Mouse (Mus musculus): Measurements from ENCODE around the gene Chst13. TPM values are rescaled to one million over a fixed set of nuclear protein-coding genes. Genes with fewer than 3 reads are reported as not detected.
A peak's percentile ranks its signal among the peaks of the same experiment; 100 is the strongest.

The Chst13 gene
- polyA plus RNA-seq (2011; ENCODE audit: insufficient read depth, insufficient read length, low read depth, missing spikeins), result not detected in 2 replicates

DNA sequence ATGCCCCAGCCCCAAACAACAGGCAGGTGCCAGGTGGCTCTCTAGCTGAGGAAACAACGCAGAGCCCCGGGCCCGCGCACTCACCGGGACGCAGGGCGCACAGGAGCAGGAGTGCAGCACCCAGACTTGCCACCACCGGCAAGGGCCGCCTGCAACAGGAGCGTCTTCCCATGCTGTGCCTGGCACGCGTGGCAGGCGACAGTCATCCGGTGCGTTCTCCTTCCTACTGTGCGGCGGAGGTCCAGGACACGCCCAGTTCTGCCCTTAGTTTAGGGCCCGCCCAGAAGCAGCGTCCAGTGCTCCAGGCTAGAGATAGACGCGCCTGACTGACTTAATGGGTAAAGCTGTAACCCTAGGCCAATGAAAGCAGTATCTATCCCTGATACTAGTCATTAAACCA, at the start of gene Chst13:
Gene Chst13 (minus strand): TSS at position 195 of the 400 bp plus-strand sequence.
- Histone ChIP-seq H3K4me1 (ENCODE audit: control insufficient read depth, insufficient read depth, low read length) (no peaks in the 10 kb centered on the region), H3K27me3 (ENCODE audit: control insufficient read depth, insufficient read depth, low read length, poor library complexity, severe bottlenecking) (no peaks in the 10 kb centered on the region), H3K36me3 (ENCODE audit: control insufficient read depth, insufficient read depth, low read length, poor library complexity, severe bottlenecking) (no peaks in the 10 kb centered on the region), H3K4me3 (ENCODE audit: low read depth, low read length) (peak within 1 kb of the TSS; percentile 47), H3K27ac (ENCODE audit: insufficient read depth, low read length) (no peak within 1 kb of the TSS), H3K9ac (ENCODE audit: low read depth, poor library complexity, severe bottlenecking) (no peak within 1 kb of the TSS), H3K9me3 (replicated peaks; ENCODE audit: control insufficient read depth, insufficient read depth, low read length, poor library complexity, severe bottlenecking) (no peaks in the 10 kb centered on the region)
- no peak for TF ChIP-seq POLR2A (IDR thresholded peaks at IDR 0.05; ENCODE audit: insufficient read depth, low read length)
- no peak for TF ChIP-seq CTCF (IDR thresholded peaks at IDR 0.05; ENCODE audit: low read depth, low read length)
- no peak for TF ChIP-seq EP300 (IDR thresholded peaks at IDR 0.05; ENCODE audit: insufficient read depth, low read depth, low read length)

- Histone ChIP-seq H3K36me3 (ENCODE audit: control insufficient read depth, insufficient read depth, low read length, poor library complexity, severe bottlenecking) (peaks cover 25% of the 10 kb centered on the region), H3K9me3 (replicated peaks; ENCODE audit: control insufficient read depth, insufficient read depth, low read length, poor library complexity, severe bottlenecking) (no peaks in the 10 kb centered on the region), H3K4me3 (ENCODE audit: low read depth, low read length) (no peak overlapping the region), H3K27ac (ENCODE audit: insufficient read depth, low read length) (no peak overlapping the region), H3K4me1 (ENCODE audit: control insufficient read depth, insufficient read depth, low read length) (no peaks in the 10 kb centered on the region), H3K9ac (ENCODE audit: low read depth, poor library complexity, severe bottlenecking) (no peak overlapping the region), H3K27me3 (ENCODE audit: control insufficient read depth, insufficient read depth, low read length, poor library complexity, severe bottlenecking) (no peaks in the 10 kb centered on the region)
- TF ChIP-seq POLR2A (IDR thresholded peaks at IDR 0.05; ENCODE audit: insufficient read depth, low read length), result no peak
- TF ChIP-seq CTCF (IDR thresholded peaks at IDR 0.05; ENCODE audit: low read depth, low read length), result no peak
- no peak for TF ChIP-seq EP300 (IDR thresholded peaks at IDR 0.05; ENCODE audit: insufficient read depth, low read depth, low read length)
Measured at GRCm38 (mm10) chr6:90374647-90375046, 49.7 kb upstream of the Chst13 start.

GRCm38 (mm10) chr6:90369725-90370553, 45.0 kb upstream of the Chst13 start:
- Histone ChIP-seq H3K36me3 (ENCODE audit: control insufficient read depth, insufficient read depth, low read length, poor library complexity, severe bottlenecking) (peaks cover 11% of the 10 kb centered on the region), H3K4me3 (ENCODE audit: low read depth, low read length) (peak overlapping the region; percentile 78), H3K9ac (ENCODE audit: low read depth, poor library complexity, severe bottlenecking) (peak overlapping the region; percentile 64), H3K27ac (ENCODE audit: insufficient read depth, low read length) (no peak overlapping the region), H3K27me3 (ENCODE audit: control insufficient read depth, insufficient read depth, low read length, poor library complexity, severe bottlenecking) (no peaks in the 10 kb centered on the region), H3K9me3 (replicated peaks; ENCODE audit: control insufficient read depth, insufficient read depth, low read length, poor library complexity, severe bottlenecking) (no peaks in the 10 kb centered on the region), H3K4me1 (ENCODE audit: control insufficient read depth, insufficient read depth, low read length) (no peaks in the 10 kb centered on the region)
- TF ChIP-seq POLR2A (IDR thresholded peaks at IDR 0.05; ENCODE audit: insufficient read depth, low read length) (no peak), EP300 (IDR thresholded peaks at IDR 0.05; ENCODE audit: insufficient read depth, low read depth, low read length) (no peak), CTCF (IDR thresholded peaks at IDR 0.05; ENCODE audit: low read depth, low read length) (no peak)

DNA sequence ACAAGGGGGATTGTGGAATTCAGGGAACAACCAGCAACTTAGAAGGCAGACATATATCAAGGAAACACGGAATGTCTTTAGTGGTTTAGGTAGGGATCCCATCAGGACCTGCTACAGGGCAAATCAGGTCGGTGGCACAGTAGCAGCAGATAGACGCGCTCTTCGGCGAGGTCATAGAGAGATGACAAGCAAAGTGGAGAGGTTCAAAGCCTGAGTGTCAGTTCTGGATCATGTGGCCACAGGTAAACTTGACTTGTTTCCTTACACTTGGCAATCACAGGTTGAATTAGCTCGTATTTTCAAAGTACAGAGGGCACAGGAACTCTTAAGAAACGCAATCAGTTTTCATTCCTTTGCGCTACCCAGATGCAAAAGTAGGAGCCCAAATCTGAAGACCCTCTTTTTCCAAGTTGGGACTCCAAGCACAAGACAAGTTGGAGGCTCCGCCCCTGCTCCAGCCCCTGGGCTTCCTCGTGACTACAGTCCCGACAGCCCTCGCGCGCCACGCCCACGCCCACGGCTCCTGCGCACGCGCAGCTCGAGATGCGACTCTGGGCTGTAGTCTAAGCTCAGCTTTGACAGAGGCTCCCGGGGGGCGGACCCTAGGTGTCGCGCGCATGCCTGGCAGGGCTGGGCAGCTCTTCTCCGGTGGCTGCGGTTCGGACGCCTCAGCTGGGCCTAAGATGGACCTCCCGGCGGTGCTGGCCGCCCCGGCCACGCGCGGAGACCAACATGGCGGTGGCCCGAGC, 44.2 kb upstream of the Chst13 start, which contains the start of gene Zxdc:
Gene Zxdc (plus strand): TSS at position 517 of the 749 bp plus-strand sequence.
- Histone ChIP-seq H3K4me1 (ENCODE audit: control insufficient read depth, insufficient read depth, low read length) (no peaks in the 10 kb centered on the region), H3K36me3 (ENCODE audit: control insufficient read depth, insufficient read depth, low read length, poor library complexity, severe bottlenecking) (peaks cover 11% of the 10 kb centered on the region)
- TF ChIP-seq EP300 (IDR thresholded peaks at IDR 0.05; ENCODE audit: insufficient read depth, low read depth, low read length), result 0 out of 2 replicates have a peak, but pooled peaks have one; percentile 42
- peak; percentile 29 for TF ChIP-seq POLR2A (IDR thresholded peaks at IDR 0.05; ENCODE audit: insufficient read depth, low read length)
- TF ChIP-seq CTCF (IDR thresholded peaks at IDR 0.05; ENCODE audit: low read depth, low read length), result no peak

DNA sequence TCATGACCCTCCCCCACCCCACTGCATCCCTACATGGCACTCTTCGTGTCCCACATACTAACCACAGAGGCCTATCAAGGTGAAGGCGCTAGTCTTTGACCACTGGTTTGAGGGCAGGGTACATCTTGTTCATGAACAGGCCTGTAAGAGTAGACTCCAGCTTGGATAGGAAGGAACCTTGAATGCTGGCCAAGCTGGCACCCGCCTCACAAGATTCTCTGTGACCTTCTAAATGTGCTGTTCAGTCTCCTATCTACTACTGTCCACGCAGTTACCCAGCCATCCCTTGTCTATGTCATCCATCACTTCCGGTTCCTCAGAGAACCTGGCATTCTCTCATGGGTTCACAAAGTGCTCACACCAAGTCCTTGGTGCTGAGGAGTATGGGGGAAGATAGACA, 38.3 kb upstream of the Chst13 start:
- no peak overlapping the region for H3K9ac ChIP-seq (ENCODE audit: low read depth, poor library complexity, severe bottlenecking)
- H3K27ac ChIP-seq (ENCODE audit: insufficient read depth, low read length), result no peak overlapping the region
- no peak overlapping the region for H3K4me3 ChIP-seq (ENCODE audit: low read depth, low read length)
- H3K4me1 ChIP-seq (ENCODE audit: control insufficient read depth, insufficient read depth, low read length), result peaks cover 2% of the 10 kb centered on the region
- no peaks in the 10 kb centered on the region for H3K9me3 ChIP-seq (replicated peaks; ENCODE audit: control insufficient read depth, insufficient read depth, low read length, poor library complexity, severe bottlenecking)
- no peaks in the 10 kb centered on the region for H3K27me3 ChIP-seq (ENCODE audit: control insufficient read depth, insufficient read depth, low read length, poor library complexity, severe bottlenecking)
- TF ChIP-seq EP300 (IDR thresholded peaks at IDR 0.05; ENCODE audit: insufficient read depth, low read depth, low read length), result no peak
- TF ChIP-seq POLR2A (IDR thresholded peaks at IDR 0.05; ENCODE audit: insufficient read depth, low read length), result no peak
- TF ChIP-seq CTCF (IDR thresholded peaks at IDR 0.05; ENCODE audit: low read depth, low read length), result no peak
- no peaks in the 10 kb centered on the region for H3K36me3 ChIP-seq (ENCODE audit: control insufficient read depth, insufficient read depth, low read length, poor library complexity, severe bottlenecking)

More for the DNA sequence above, 44.2 kb upstream of the Chst13 start, which contains the start of gene Zxdc:
- Histone ChIP-seq H3K27me3 (ENCODE audit: control insufficient read depth, insufficient read depth, low read length, poor library complexity, severe bottlenecking) (no peaks in the 10 kb centered on the region), H3K27ac (ENCODE audit: insufficient read depth, low read length) (no peak within 1 kb of the TSS), H3K4me3 (ENCODE audit: low read depth, low read length) (peak within 1 kb of the TSS; percentile 78), H3K9me3 (replicated peaks; ENCODE audit: control insufficient read depth, insufficient read depth, low read length, poor library complexity, severe bottlenecking) (no peaks in the 10 kb centered on the region), H3K9ac (ENCODE audit: low read depth, poor library complexity, severe bottlenecking) (peak within 1 kb of the TSS; percentile 64)

Data from ES-Bruce4 (cell line).